Mouse (Mus musculus): Measurements from ENCODE around the gene Dnase2a. TPM values are rescaled to one million over a fixed set of nuclear protein-coding genes. Genes with fewer than 3 reads are reported as not detected.
A peak's percentile ranks its signal among the peaks of the same experiment; 100 is the strongest.

Dnase2a gene
- total and polyA plus RNA-seq, 3 experiments: 53.7 to 83.4 TPM; not detected in 1

DNA sequence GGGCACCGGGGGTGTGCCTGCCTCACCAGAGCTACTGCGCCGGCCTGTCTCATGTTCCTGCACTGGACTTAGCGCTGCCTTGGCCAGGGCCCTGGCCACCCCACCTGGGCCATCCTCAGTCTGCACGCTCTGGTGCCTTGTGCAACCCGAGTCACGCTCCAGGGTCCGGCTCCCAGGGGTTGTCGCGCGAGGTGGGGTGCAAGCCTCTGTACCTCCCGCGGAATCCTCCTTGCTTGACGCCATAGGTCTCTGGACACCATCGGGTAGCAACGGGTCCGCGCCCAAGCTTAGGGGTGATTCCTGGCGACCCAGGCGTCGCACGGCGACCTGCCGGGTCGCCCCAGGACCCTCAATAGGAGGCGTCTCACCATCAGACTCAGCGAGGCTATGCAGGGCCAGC is 4.0 kb downstream of the Dnase2a start:
- DNase-seq (ENCODE audit: low read depth, low spot score): no peak
- no peaks in the 10 kb centered on the region for H3K9me3 ChIP-seq (replicated peaks; ENCODE audit: insufficient read depth, low read length)
- peaks cover 35% of the 10 kb centered on the region for H3K79me2 ChIP-seq (ENCODE audit: control insufficient read depth, insufficient read depth, low read length, poor library complexity)
- TF ChIP-seq CTCF (IDR thresholded peaks at IDR 0.05 in 2 of 3, conservative IDR thresholded peaks at IDR 0.05 in 1 of 3; ENCODE audit: control insufficient read depth in 1 of 3, insufficient read depth in 1 of 3, low read depth in 2 of 3, low read length in 3 of 3, poor library complexity in 1 of 3, severe bottlenecking in 1 of 3) (no peak), USF2 (IDR thresholded peaks at IDR 0.05; ENCODE audit: borderline replicate concordance in 1 of 2, insufficient read depth in 1 of 2, low read depth in 1 of 2, low read length in 2 of 2) (no peak), ETS1 (IDR thresholded peaks at IDR 0.05; ENCODE audit: low read depth, low read length) (no peak), SIN3A (IDR thresholded peaks at IDR 0.05; ENCODE audit: low read length) (no peak), POLR2AphosphoS5 (IDR thresholded peaks at IDR 0.05; ENCODE audit: borderline replicate concordance, low read depth, low read length) (no peak), MAZ (IDR thresholded peaks at IDR 0.05; ENCODE audit: low read depth, low read length) (no peak), ELF1 (IDR thresholded peaks at IDR 0.05; ENCODE audit: low read depth, low read length) (no peak), CHD1 (IDR thresholded peaks at IDR 0.05; ENCODE audit: low read depth, low read length) (no peak), ZC3H11A (IDR thresholded peaks at IDR 0.05; ENCODE audit: low read depth, low read length) (no peak), JUND (IDR thresholded peaks at IDR 0.05; ENCODE audit: low read depth, low read length) (no peak)
- H3K36me3 ChIP-seq (ENCODE audit: control insufficient read depth in 1 of 2, insufficient read depth in 2 of 2, low read length in 2 of 2): peaks cover 0 to 31% of the 10 kb centered on the region in 2 experiments; a peak in 2 of 4 replicates
- H3K9ac ChIP-seq (ENCODE audit: control insufficient read depth, low read depth, low read length, poor library complexity, severe bottlenecking): peak overlapping the region; percentile 69
- H3K4me3 ChIP-seq (ENCODE audit: control insufficient read depth in 1 of 2, insufficient read depth in 1 of 2, low read depth in 2 of 2, low read length in 2 of 2): peak overlapping the region in 1 of 2 experiments; percentile 38; a peak in 1 of 4 replicates
- peaks cover 2 to 39% of the 10 kb centered on the region in 2 experiments; a peak in 3 of 4 replicates for H3K4me1 ChIP-seq (ENCODE audit: control insufficient read depth in 1 of 2, insufficient read depth in 2 of 2, low read length in 2 of 2)
- peak overlapping the region; percentile 96 for H3K27ac ChIP-seq (ENCODE audit: control insufficient read depth, low read depth, low read length)
- H3K27me3 ChIP-seq (ENCODE audit: control insufficient read depth in 1 of 2, insufficient read depth in 2 of 2, low read length in 2 of 2): no peaks in the 10 kb centered on the region

GRCm38 (mm10) chr8:84912895-84913501 is 4.6 kb downstream of the Dnase2a start:
- peak overlapping the region; percentile 96 for H3K27ac ChIP-seq (ENCODE audit: control insufficient read depth, low read depth, low read length)
- H3K9me3 ChIP-seq (replicated peaks; ENCODE audit: insufficient read depth, low read length): no peaks in the 10 kb centered on the region
- H3K79me2 ChIP-seq (ENCODE audit: control insufficient read depth, insufficient read depth, low read length, poor library complexity): peaks cover 35% of the 10 kb centered on the region
- peak overlapping the region; percentile 38 to 49 for H3K4me3 ChIP-seq (ENCODE audit: control insufficient read depth in 1 of 2, insufficient read depth in 1 of 2, low read depth in 2 of 2, low read length in 2 of 2)
- H3K9ac ChIP-seq (ENCODE audit: control insufficient read depth, low read depth, low read length, poor library complexity, severe bottlenecking): peak overlapping the region; percentile 69
- peaks cover 0 to 28% of the 10 kb centered on the region in 2 experiments; a peak in 2 of 4 replicates for H3K36me3 ChIP-seq (ENCODE audit: control insufficient read depth in 1 of 2, insufficient read depth in 2 of 2, low read length in 2 of 2)
- H3K4me1 ChIP-seq (ENCODE audit: control insufficient read depth in 1 of 2, insufficient read depth in 2 of 2, low read length in 2 of 2): peaks cover 2 to 35% of the 10 kb centered on the region in 2 experiments; a peak in 3 of 4 replicates
- DNase-seq (ENCODE audit: low read depth, low spot score): peak; percentile 96
- H3K27me3 ChIP-seq (ENCODE audit: control insufficient read depth in 1 of 2, insufficient read depth in 2 of 2, low read length in 2 of 2): no peaks in the 10 kb centered on the region
- TF ChIP-seq EP300 (IDR thresholded peaks at IDR 0.05; ENCODE audit: low read depth in 1 of 2, low read length in 2 of 2) (peak; percentile 43 to 77), ETS1 (IDR thresholded peaks at IDR 0.05; ENCODE audit: low read depth, low read length) (0 out of 2 replicates have a peak, but pooled peaks have one; percentile 25), TAL1 (IDR thresholded peaks at IDR 0.05; ENCODE audit: low read length) (peak; percentile 49), E2F4 (IDR thresholded peaks at IDR 0.05; ENCODE audit: borderline replicate concordance, low read depth, low read length) (no peak), MYC (IDR thresholded peaks at IDR 0.05; ENCODE audit: low read depth, low read length) (0 out of 2 replicates have a peak, but pooled peaks have one; percentile 74), HCFC1 (IDR thresholded peaks at IDR 0.05; ENCODE audit: low read depth, low read length) (peak; percentile 55; the same call in 1 of the 2 replicates), JUND (IDR thresholded peaks at IDR 0.05; ENCODE audit: low read depth, low read length) (no peak), GABPA (IDR thresholded peaks at IDR 0.05; ENCODE audit: low read depth, low read length) (no peak), NELFE (IDR thresholded peaks at IDR 0.05; ENCODE audit: low read depth, low read length) (peak; percentile 71), MEF2A (IDR thresholded peaks at IDR 0.05; ENCODE audit: extremely low read depth, insufficient replicate concordance, low read depth, low read length, poor library complexity, severe bottlenecking) (peak; percentile 46; the same call in 1 of the 2 replicates), ZMIZ1 (IDR thresholded peaks at IDR 0.05; ENCODE audit: low read depth, low read length) (peak; percentile 88; the same call in 1 of the 2 replicates), CTCF (IDR thresholded peaks at IDR 0.05 in 2 of 3, conservative IDR thresholded peaks at IDR 0.05 in 1 of 3; ENCODE audit: control insufficient read depth in 1 of 3, insufficient read depth in 1 of 3, low read depth in 2 of 3, low read length in 3 of 3, poor library complexity in 1 of 3, severe bottlenecking in 1 of 3) (no peak), POLR2AphosphoS5 (IDR thresholded peaks at IDR 0.05; ENCODE audit: borderline replicate concordance, low read depth, low read length) (peak; percentile 70; the same call in 1 of the 2 replicates), CHD2 (IDR thresholded peaks at IDR 0.05; ENCODE audit: low read length) (peak; percentile 22; the same call in 1 of the 2 replicates), MAFK (IDR thresholded peaks at IDR 0.05; ENCODE audit: borderline replicate concordance, low read depth, low read length) (no peak; the same call in 1 of the 2 replicates), ELF1 (IDR thresholded peaks at IDR 0.05; ENCODE audit: low read depth, low read length) (peak; percentile 71; the same call in 1 of the 2 replicates), POLR2A (IDR thresholded peaks at IDR 0.05; ENCODE audit: control insufficient read depth in 1 of 2, insufficient read depth in 1 of 2, low read depth in 1 of 2, low read length in 2 of 2, poor library complexity in 1 of 2) (peak; percentile 71 to 79), MAX (IDR thresholded peaks at IDR 0.05; ENCODE audit: low read length) (peak; percentile 73; the same call in 1 of the 2 replicates), MYB (IDR thresholded peaks at IDR 0.05; ENCODE audit: low read depth, low read length) (no peak), RCOR1 (IDR thresholded peaks at IDR 0.05; ENCODE audit: low read depth, low read length) (no peak), USF1 (IDR thresholded peaks at IDR 0.05; ENCODE audit: low read depth, low read length) (no peak; the same call in 1 of the 2 replicates), ZC3H11A (IDR thresholded peaks at IDR 0.05; ENCODE audit: low read depth, low read length) (no peak), TBP (IDR thresholded peaks at IDR 0.05; ENCODE audit: low read depth, low read length) (0 out of 2 replicates have a peak, but pooled peaks have one; percentile 63), USF2 (IDR thresholded peaks at IDR 0.05; ENCODE audit: borderline replicate concordance in 1 of 2, insufficient read depth in 1 of 2, low read depth in 1 of 2, low read length in 2 of 2) (no peak), MAZ (IDR thresholded peaks at IDR 0.05; ENCODE audit: low read depth, low read length) (peak; percentile 63; the same call in 1 of the 2 replicates)
